Mouse (Mus musculus) forebrain, embryonic 13.5 days (tissue): ENCODE measurements at regions not wholly inside any gene's neighbourhood (a gene's known extent, or its start where the extent isn't known, plus 50 kb on each side); places are given as distances from the start of the nearest gene placed in this dataset.
A peak's percentile ranks its signal among the peaks of the same experiment; 100 is the strongest.

Experiments
- ATAC-seq: fragments of 200-750 bp; cut with Nextera tagmentation; 2 replicates; pipeline ENCODE4 v1.8.0; 2017
- H3K27ac ChIP-seq: fragments of 300-500 bp; sonication (generic); 2 replicates; pipeline ENCODE4 v1.5.1; 2015; ENCODE audit warnings: inconsistent platforms, mild to moderate bottlenecking, moderate library complexity
- H3K27me3 ChIP-seq: fragments of 300-500 bp; sonication (generic); 2 replicates; pipeline ENCODE4 v1.6.1; 2015; ENCODE audit warnings: mild to moderate bottlenecking, inconsistent platforms
- H3K36me3 ChIP-seq: fragments of 300-500 bp; sonication (generic); 2 replicates; pipeline ENCODE4 v1.6.1; 2015; ENCODE audit warnings: mild to moderate bottlenecking, inconsistent platforms; ENCODE audit not compliant: poor library complexity, severe bottlenecking
- H3K4me1 ChIP-seq: fragments of 300-500 bp; sonication (generic); 2 replicates; pipeline ENCODE4 v1.6.1; 2015; ENCODE audit warnings: inconsistent platforms
- H3K4me2 ChIP-seq: fragments of 300-500 bp; sonication (generic); 2 replicates; pipeline ENCODE4 v1.6.1; 2015; ENCODE audit warnings: inconsistent platforms, mild to moderate bottlenecking, moderate library complexity
- H3K4me3 ChIP-seq: fragments of 300-500 bp; sonication (generic); 2 replicates; pipeline ENCODE4 v1.5.1; 2015; ENCODE audit warnings: mild to moderate bottlenecking, inconsistent platforms
- H3K9ac ChIP-seq: fragments of 300-500 bp; sonication (generic); 2 replicates; pipeline ENCODE4 v1.6.1; 2015; ENCODE audit warnings: mild to moderate bottlenecking, inconsistent platforms
- H3K9me3 ChIP-seq: fragments of 300-500 bp; sonication (generic); replicated peaks from 2 replicates; pipeline ENCODE4 v1.6.1; 2016; ENCODE audit warnings: inconsistent platforms
- WGBS: fragments of 180-500 bp; shearing (Covaris S2); methylation state at CpG from one replicate; pipeline ENCODE4 v1.1.7; 2015; 5-methylcytosine and 5-hydroxymethylcytosine counted together

DNA sequence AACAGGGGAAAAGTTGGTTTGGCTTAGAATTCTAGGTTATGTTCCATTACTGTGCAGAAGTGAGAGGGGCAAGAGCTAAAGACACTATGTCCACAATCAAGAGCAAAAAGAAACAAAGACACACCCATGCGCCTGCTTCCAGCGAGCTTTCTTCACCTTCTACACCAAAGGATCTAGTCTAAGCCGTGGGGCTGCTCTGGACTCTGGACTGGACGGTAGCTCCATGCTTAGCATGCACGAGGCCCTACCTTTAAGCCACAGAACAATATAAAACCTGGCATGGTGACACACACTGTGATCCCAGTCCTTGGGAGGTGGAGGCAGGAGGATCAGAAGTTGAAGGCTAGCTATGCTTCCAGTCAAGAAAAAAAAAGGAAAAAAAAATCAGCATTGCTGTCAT, 73.0 kb upstream of the Pias1 start:
- no peak overlapping the region for H3K4me3 ChIP-seq
- no peaks in the 10 kb centered on the region for H3K27me3 ChIP-seq
- WGBS, result 87% methylated on average over 5 of the region's 5 CpGs
- peaks cover 16% of the 10 kb centered on the region for H3K4me1 ChIP-seq
- no peak overlapping the region for H3K4me2 ChIP-seq
- H3K9me3 ChIP-seq, result peaks cover 11% of the 10 kb centered on the region
- H3K27ac ChIP-seq, result no peak overlapping the region
- H3K36me3 ChIP-seq, result no peaks in the 10 kb centered on the region
- no peak for ATAC-seq
- no peak overlapping the region for H3K9ac ChIP-seq

DNA sequence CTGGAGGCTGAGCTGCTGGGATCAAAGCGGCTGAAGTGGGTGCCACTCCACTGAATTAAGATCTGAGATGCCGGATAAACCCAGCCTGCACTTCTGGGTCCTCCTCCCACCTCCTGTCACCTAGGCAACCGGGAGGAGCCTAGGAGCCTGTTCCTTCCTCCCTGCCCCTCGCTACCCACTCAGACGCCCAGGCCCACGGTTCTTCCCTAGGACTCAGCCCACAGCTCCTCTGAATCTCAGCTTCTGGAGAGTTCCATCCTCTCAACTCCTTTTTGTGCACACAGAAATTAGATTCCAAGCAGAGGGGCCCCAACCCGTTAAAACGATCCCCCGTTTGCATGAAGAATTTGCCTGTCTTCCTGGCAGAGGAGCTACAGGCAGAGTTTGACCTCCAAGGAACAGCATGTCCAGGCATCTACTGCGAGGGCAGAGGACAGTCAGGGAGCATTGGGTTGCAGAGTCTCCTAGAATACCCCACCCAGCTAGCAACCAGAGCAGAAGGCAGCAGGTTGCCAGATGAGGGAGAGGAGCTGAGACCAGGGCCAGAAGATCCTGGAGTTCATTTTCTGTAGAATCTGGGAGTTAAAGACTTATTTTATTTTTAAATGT, 71.6 kb upstream of the Pias1 start:
- Histone ChIP-seq H3K9ac (0 out of 2 replicates have a peak overlapping the region, but pooled peaks have one; percentile 37), H3K4me3 (peak overlapping the region; percentile 22), H3K27me3 (no peaks in the 10 kb centered on the region), H3K27ac (peak overlapping the region; percentile 35; the same call in 1 of the 2 replicates), H3K4me2 (peak overlapping the region; percentile 57), H3K36me3 (no peaks in the 10 kb centered on the region), H3K4me1 (peaks cover 16% of the 10 kb centered on the region), H3K9me3 (peaks cover 11% of the 10 kb centered on the region)
- 2% methylated on average over 10 of the region's 10 CpGs for WGBS
- ATAC-seq, result peak; percentile 85

DNA sequence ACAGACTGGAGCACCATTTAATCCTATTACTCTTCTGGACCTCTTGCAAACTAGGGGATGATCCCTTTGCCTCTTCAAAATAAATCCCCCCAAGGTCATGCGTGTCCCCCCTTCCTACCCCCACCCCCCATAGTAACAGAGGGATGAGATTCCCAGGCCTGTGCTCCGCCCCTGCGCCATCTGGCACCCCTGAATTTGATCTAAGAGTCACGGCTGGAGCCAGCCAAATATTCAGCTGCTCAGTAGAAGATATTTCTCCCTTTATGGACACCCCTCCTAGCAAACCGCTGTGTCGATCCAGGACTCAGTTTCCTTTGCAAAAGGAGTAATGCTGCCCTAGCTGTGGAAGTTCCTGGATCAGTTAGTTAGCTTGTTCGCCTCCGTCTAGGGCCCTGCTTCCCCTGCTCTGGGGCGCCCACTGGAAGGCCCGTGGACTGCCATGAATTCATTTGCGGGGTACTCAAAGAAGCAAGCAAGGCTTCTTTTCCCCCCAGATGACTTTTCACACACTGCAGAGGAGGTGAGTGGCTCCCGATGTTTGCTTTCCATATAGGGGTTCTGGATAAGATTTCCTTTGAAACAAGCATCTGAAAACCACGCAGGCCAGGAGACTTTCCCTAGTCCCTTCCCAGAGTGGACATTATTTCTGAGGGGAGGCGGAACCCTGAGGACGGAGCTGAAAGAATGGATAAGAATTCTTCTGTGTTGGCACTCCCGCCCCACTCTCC, 70.9 kb upstream of the Pias1 start:
- WGBS, result 22% methylated on average over 16 of the region's 16 CpGs
- Histone ChIP-seq H3K4me3 (peak overlapping the region; percentile 22), H3K4me2 (peak overlapping the region; percentile 57), H3K27ac (peak overlapping the region; percentile 65), H3K9ac (peak overlapping the region; percentile 37), H3K27me3 (no peaks in the 10 kb centered on the region), H3K4me1 (peaks cover 16% of the 10 kb centered on the region), H3K9me3 (peaks cover 11% of the 10 kb centered on the region), H3K36me3 (no peaks in the 10 kb centered on the region)
- no peak for ATAC-seq

DNA sequence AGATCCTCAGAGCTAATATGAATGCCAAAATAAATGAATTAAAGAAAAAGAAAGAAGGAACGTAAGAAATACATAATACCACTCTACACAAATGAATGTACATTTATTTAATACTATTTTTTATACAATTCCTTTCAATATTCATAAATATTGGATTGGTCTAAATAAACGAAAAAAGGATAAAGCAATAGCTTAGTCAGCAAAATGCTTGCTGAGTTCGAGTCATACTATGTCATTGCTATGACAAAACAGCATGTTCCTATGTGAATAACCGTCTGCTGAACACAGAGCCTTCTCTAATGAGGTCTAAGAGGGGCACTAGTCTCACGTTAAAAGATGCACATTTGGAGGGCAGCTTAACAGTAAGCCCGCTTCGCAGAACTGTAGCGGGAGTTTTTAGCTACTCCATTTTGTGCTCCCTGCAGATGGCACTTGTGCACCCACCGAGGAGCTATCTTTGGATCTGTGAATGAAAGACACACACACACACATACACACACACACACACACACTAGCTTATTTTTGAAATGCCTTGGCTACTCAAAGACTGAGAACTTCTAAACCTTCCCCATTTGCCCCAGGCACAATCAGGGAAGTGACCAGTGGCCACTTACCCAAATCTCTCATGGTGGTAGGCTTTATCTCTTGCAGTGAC, 69.1 kb upstream of the Pias1 start:
- Histone ChIP-seq H3K27ac (no peak overlapping the region), H3K9me3 (no peaks in the 10 kb centered on the region), H3K27me3 (no peaks in the 10 kb centered on the region), H3K36me3 (no peaks in the 10 kb centered on the region), H3K4me1 (peaks cover 16% of the 10 kb centered on the region), H3K9ac (no peak overlapping the region), H3K4me3 (no peak overlapping the region), H3K4me2 (no peak overlapping the region)
- WGBS, result 72% methylated on average over 9 of the region's 9 CpGs
- no peak for ATAC-seq

DNA sequence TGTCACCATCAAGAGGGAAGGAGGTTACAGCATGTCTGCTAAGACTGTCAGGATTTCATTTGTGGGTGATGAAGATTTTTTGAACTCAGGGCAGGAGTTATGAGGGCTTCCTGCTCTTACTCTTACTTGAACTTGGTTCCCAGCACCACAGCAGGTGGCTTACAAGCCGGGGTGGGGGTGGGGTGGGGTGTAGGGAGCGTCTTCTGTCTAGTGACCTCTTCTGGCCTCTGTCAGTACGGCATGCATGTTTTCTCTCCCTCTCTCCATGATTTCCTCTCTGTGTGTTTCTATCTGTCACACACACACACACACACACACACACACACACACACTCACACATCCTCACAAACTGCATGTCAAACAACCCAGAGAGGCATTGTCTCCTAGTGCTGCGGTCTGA, 64.5 kb upstream of the Pias1 start:
- no peaks in the 10 kb centered on the region for H3K4me1 ChIP-seq
- H3K27ac ChIP-seq, result no peak overlapping the region
- no peak overlapping the region for H3K4me3 ChIP-seq
- no peak overlapping the region for H3K9ac ChIP-seq
- H3K4me2 ChIP-seq, result no peak overlapping the region
- no peaks in the 10 kb centered on the region for H3K27me3 ChIP-seq
- ATAC-seq, result no peak
- 0 out of 2 replicates have a peak, but pooled peaks cover 4% of the 10 kb centered on the region for H3K9me3 ChIP-seq
- 61% methylated on average over 4 of the region's 4 CpGs for WGBS
- no peaks in the 10 kb centered on the region for H3K36me3 ChIP-seq

DNA sequence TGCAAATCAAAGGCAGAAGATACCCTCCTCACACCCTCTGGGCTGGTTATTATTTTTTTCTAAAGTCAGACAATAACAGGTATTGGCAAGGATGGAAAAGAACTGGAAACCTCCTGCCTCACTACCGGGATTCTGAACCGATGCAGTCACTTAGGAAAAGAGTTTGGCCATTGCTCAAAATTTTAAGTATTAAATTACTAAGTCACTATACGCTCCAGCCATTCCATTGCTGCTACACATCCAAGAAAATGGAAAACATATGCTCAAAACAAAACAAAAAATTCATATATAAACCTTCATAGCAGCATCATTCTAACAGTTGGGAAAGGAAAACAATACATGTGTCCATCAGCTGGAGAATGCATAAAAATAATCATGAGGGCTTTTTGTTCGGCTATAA, 63.9 kb upstream of the Pias1 start:
- no peak overlapping the region for H3K27ac ChIP-seq
- 0 out of 2 replicates have a peak, but pooled peaks cover 4% of the 10 kb centered on the region for H3K9me3 ChIP-seq
- H3K36me3 ChIP-seq, result no peaks in the 10 kb centered on the region
- no peak overlapping the region for H3K9ac ChIP-seq
- ATAC-seq, result no peak
- WGBS, result 92% methylated on average over 4 of the region's 4 CpGs
- H3K4me2 ChIP-seq, result no peak overlapping the region
- no peak overlapping the region for H3K4me3 ChIP-seq
- H3K4me1 ChIP-seq, result no peaks in the 10 kb centered on the region
- H3K27me3 ChIP-seq, result no peaks in the 10 kb centered on the region

DNA sequence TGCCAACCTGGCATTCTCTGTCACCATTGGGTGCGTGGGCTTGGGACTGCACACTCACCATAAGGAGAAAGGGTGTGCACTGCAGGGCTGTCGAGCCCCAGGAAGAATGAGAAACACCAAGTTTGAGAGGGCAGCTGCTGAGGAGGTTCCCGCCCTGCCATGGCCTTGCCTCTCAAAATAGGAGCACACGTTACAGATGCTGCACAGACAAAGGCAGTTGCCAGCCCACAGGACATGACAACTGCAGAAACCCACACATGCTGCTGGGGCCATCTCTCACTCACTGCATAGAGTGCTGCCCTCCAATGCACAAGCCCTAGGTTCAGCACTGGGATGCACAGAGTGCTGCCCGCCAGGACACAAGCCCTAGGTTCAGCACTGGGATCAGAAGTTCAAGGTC, 61.6 kb upstream of the Pias1 start:
- Histone ChIP-seq H3K9ac (no peak overlapping the region), H3K4me1 (no peaks in the 10 kb centered on the region), H3K27me3 (no peaks in the 10 kb centered on the region), H3K4me3 (no peak overlapping the region), H3K36me3 (no peaks in the 10 kb centered on the region), H3K27ac (no peak overlapping the region), H3K4me2 (no peak overlapping the region), H3K9me3 (0 out of 2 replicates have a peak, but pooled peaks cover 4% of the 10 kb centered on the region)
- no peak for ATAC-seq
- WGBS, result 87% methylated on average over 5 of the region's 5 CpGs

DNA sequence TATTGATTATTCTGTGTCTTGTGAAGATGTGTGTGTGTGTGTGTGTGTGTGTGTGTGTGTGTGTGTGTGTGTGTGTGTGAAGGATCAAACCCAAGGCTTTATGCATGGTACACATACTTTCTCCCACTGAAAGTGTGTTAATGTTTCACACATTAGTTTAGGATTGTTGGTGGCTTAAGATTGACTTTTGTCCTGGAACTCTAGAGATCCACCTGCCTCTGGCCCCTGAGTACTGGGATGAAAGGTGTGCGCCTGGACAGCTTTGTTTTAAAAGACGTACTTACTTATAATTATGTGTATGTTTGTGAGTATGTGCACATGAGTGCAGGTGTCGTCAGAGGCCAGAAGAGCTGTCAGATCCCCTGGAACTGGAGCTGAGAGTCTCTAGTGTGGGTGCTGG, 59.3 kb upstream of the Pias1 start:
- Histone ChIP-seq H3K4me1 (no peaks in the 10 kb centered on the region), H3K9ac (no peak overlapping the region), H3K27ac (no peak overlapping the region), H3K4me3 (no peak overlapping the region), H3K36me3 (no peaks in the 10 kb centered on the region), H3K27me3 (no peaks in the 10 kb centered on the region), H3K4me2 (no peak overlapping the region), H3K9me3 (0 out of 2 replicates have a peak, but pooled peaks cover 4% of the 10 kb centered on the region)
- 97% methylated on average over 3 of the region's 3 CpGs for WGBS
- ATAC-seq, result no peak

DNA sequence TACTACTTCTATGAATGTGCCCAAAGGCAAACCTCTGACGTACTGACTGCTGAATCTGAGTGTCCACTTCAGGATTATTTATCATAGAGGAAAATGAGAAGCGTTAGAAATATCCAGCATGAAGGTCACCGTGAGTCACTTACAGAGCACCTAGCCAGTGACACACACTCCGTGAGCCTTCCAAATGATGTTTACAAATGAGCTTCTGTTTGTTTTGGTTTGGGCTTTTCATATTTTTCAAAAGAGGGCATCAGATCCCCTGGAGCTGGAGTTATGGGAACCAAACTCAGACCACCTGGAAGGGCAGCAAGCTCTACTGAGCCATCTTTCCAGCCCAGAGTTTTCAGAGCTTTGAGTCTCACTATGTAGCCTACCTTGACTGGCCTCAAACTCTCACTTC, 57.8 kb upstream of the Pias1 start:
- no peaks in the 10 kb centered on the region for H3K27me3 ChIP-seq
- WGBS, result 90% methylated on average over 4 of the region's 4 CpGs
- H3K9ac ChIP-seq, result no peak overlapping the region
- no peak for ATAC-seq
- H3K36me3 ChIP-seq, result no peaks in the 10 kb centered on the region
- H3K4me3 ChIP-seq, result no peak overlapping the region
- no peak overlapping the region for H3K27ac ChIP-seq
- H3K4me1 ChIP-seq, result no peaks in the 10 kb centered on the region
- H3K4me2 ChIP-seq, result no peak overlapping the region
- 0 out of 2 replicates have a peak, but pooled peaks cover 4% of the 10 kb centered on the region for H3K9me3 ChIP-seq

DNA sequence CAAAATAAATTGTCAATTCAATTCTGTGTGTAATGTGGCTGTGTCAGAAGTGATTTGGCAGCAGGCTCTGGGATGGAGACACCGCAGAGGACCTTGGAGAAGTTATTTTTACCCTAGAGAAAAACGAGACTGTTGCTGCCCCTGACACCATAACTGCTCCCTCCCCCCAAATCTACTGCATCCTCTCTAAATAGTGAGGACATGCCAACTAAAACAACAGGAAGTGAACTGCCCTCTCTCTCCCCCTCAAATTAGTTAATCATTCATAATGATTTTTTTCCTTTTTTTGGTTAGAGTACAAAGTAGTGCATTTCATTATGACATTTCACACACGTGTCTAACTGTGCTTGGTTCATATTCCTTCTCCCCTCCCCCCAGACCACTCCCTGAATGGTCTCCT, 55.6 kb upstream of the Pias1 start:
- ATAC-seq, result no peak
- Histone ChIP-seq H3K4me1 (no peaks in the 10 kb centered on the region), H3K36me3 (no peaks in the 10 kb centered on the region), H3K9me3 (no peaks in the 10 kb centered on the region), H3K9ac (no peak overlapping the region), H3K4me2 (no peak overlapping the region), H3K27ac (no peak overlapping the region), H3K27me3 (no peaks in the 10 kb centered on the region), H3K4me3 (no peak overlapping the region)
- 70% methylated on average over 3 of the region's 3 CpGs for WGBS

DNA sequence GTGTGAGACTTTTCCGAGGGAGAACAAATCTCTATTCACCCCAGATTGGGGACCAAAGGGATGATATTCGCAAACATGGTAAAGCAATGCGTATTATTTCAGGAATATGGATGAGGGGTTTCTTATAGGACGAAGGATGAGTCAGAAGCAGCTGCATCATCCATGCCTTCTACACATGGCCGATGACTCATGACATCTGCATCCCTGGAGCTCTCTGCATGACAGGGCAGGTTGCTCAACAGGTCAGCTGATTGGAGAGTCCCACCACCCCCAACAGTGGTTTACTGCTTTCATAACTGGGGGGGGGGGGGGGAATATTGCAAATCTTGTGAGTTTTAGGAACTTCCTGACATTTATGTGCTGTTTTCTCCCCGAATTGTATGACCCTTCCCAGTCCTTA, 50.3 kb upstream of the Pias1 start:
- Histone ChIP-seq H3K27me3 (no peaks in the 10 kb centered on the region), H3K4me3 (no peak overlapping the region), H3K36me3 (no peaks in the 10 kb centered on the region), H3K4me1 (no peaks in the 10 kb centered on the region), H3K9ac (no peak overlapping the region), H3K9me3 (no peaks in the 10 kb centered on the region), H3K27ac (no peak overlapping the region), H3K4me2 (no peak overlapping the region)
- WGBS, result 89% methylated on average over 6 of the region's 6 CpGs
- no peak for ATAC-seq
